Mouse (Mus musculus) cerebellum, adult 18-20 months (tissue): ENCODE measurements around the gene Olfr1034.
"Not testable (repeated sequence)": the region's sequence is repeated elsewhere in the genome, so short reads cannot be mapped to it uniquely, and the experiment has no call there.

Experiments
- DNase-seq, 2 experiments: peaks; one replicate each; pipeline ENCODE4 v3.0.0; 2021

Gene Olfr1034

GRCm38 (mm10) chr2:86045561-86045960 is at the start of gene Olfr1034:
Gene Olfr1034, plus strand, starts transcription at chr2:86045861.
- no peak for DNase-seq

DNA sequence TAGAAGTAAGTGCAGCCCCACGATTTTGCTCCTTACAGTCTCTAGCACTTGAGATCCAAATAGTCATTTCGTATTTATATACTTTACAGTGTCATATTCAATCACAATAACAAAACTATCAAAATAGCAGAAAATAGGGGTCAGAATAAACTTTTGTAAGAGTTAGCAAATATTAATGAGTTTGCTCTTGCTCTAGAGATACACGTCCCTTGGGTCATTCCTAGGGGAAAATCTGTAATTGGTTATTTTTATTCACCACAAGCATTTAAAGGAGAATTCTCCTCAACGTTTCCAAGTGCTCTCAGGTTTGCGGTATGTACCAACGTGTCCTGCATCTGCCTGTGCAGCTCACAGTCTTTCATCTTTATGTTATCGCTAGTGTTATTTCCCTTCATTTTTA is 40.4 kb upstream of the Olfr1034 start, which contains the start of gene Olfr1032:
Gene Olfr1032, plus strand, starts transcription at position 301 of the 400 bp plus-strand sequence.
- no peak for DNase-seq

DNA sequence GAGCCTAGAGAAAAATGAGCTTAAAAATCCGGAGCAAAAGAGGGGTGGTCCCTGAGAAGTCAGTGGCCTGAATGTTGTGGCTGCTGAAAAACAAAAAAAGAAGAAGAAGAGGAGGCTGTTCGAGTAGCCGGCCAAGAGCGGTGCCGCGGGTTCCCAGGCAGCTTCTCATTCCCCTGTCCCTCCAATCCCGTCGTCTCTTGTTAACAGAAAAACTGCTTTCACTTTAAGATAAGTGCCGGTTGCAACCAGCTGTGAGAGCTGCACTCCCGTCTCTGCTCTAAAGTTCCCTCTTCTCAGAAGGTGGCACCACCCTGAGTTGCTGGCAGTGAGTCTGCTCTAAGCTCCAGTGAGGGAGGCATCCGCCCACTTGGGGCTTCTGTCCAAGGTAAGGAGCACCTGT is 25.3 kb upstream of the Olfr1034 start, which contains the start of gene Olfr1033:
Gene Olfr1033, plus strand, starts transcription at position 228 of the 400 bp plus-strand sequence.
- DNase-seq: not testable (repeated sequence)

GRCm38 (mm10) chr2:86021518-86021917 is 24.1 kb upstream of the Olfr1034 start:
- DNase-seq: not testable (repeated sequence)

GRCm38 (mm10) chr2:86050777-86051176 is 5.1 kb downstream of the Olfr1034 start:
- not testable (repeated sequence) for DNase-seq

DNA sequence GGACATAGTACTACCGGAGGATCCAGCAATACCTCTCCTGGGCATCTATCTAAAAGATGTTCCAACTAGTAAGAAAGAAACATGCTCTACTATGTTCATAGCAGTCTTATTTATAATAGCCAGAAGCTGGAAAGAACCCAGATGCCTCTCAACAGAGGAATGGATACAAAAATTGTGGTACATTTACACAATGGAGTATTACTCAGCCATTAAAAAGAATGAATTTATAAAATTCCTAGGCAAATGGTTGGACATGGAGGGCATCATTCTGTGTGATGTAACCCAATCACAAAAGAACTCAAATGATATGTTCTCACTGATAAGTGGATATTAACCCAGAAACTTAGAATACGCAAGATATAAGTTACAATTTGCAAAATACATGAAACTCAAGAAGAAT is 18.1 kb downstream of the Olfr1034 start:
- not testable (repeated sequence) for DNase-seq

- DNase-seq: no peak
These were observed 24.5 kb downstream of the Olfr1034 start for GRCm38 (mm10) chr2:86070189-86070588.

- not testable (repeated sequence) for DNase-seq
These were observed 28.0 kb downstream of the Olfr1034 start, which contains the start of gene Olfr1036 for GRCm38 (mm10) chr2:86073692-86074091. Gene Olfr1036, plus strand, starts transcription at chr2:86073992.

DNA sequence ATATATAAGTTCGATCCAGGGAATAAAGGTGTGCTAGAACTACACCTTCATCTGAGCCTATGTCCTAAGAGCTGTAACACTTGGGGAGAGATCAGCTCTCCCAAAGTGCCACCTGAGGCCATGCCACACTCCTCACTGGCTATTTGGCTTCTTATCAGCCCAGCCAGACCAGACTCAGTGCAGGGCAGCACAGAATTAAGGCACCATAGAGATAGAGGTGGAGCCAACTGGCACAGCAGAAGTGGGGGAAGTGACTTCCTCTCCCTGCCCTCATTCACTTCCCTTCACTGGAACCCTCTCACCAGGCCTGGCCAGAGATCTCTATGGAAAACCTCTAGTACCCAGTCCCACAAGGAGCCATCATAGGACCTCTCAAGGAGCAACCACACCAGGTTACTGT is 34.8 kb downstream of the Olfr1034 start:
- DNase-seq: not testable (repeated sequence)

DNA sequence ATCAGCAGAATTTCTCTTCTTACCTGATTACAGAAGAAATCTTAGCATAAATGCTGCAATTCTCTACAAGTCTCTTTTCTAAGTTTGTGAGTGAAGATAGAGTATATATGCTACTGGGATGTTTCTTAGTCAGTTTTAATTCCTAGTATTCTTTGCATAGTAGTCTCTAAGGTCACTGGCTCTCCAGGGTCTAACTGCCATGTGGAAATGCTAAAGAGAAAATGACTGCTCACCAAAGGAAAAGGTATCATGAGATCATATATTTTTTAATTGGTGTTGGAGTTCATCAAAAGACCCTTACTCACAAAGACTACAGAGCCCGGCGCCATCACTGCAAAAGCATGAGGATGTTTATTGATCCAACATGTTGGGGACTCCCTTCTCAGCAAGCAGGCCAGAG is 41.6 kb downstream of the Olfr1034 start, which contains the start of gene Olfr1037:
Gene Olfr1037, minus strand, starts transcription at position 101 of the 400 bp plus-strand sequence.
- no peak for DNase-seq
